Mouse (Mus musculus): ENCODE measurements around the gene Slc12a9. TPM values are rescaled to one million over a fixed set of nuclear protein-coding genes. Genes with fewer than 3 reads are reported as not detected.
A peak's percentile ranks its signal among the peaks of the same experiment; 100 is the strongest.

Slc12a9 gene
- total and polyA plus RNA-seq, 3 experiments: 8.8 to 12.1 TPM; not detected in 1

GRCm38 (mm10) chr5:137307071-137307912 lies 26.1 kb downstream of the Slc12a9 start, which contains the start of gene Srrt (continued):
- no peak for TF ChIP-seq CTCF (IDR thresholded peaks at IDR 0.05 in 2 of 3, conservative IDR thresholded peaks at IDR 0.05 in 1 of 3; ENCODE audit: control insufficient read depth in 1 of 3, insufficient read depth in 1 of 3, low read depth in 2 of 3, low read length in 3 of 3, poor library complexity in 1 of 3, severe bottlenecking in 1 of 3)
- peak; percentile 94 for TF ChIP-seq CHD2 (IDR thresholded peaks at IDR 0.05; ENCODE audit: low read length)
- peak in 1 of 2 experiments; percentile 39; a peak in 1 of 4 replicates for TF ChIP-seq EP300 (IDR thresholded peaks at IDR 0.05; ENCODE audit: low read depth in 1 of 2, low read length in 2 of 2)
- TF ChIP-seq POLR2AphosphoS5 (IDR thresholded peaks at IDR 0.05; ENCODE audit: borderline replicate concordance, low read depth, low read length): no peak
- no peak for TF ChIP-seq TAL1 (IDR thresholded peaks at IDR 0.05; ENCODE audit: low read length)
- no peak; the same call in 1 of the 2 replicates for TF ChIP-seq KAT2A (conservative IDR thresholded peaks at IDR 0.05; ENCODE audit: low read depth, low read length)
- 0 out of 2 replicates have a peak, but pooled peaks have one; percentile 10 for TF ChIP-seq RCOR1 (IDR thresholded peaks at IDR 0.05; ENCODE audit: low read depth, low read length)
- peak; percentile 37; the same call in 1 of the 2 replicates for TF ChIP-seq MAZ (IDR thresholded peaks at IDR 0.05; ENCODE audit: low read depth, low read length)
- TF ChIP-seq E2F4 (IDR thresholded peaks at IDR 0.05; ENCODE audit: borderline replicate concordance, low read depth, low read length): 0 out of 2 replicates have a peak, but pooled peaks have one; percentile 28
- TF ChIP-seq BHLHE40 (IDR thresholded peaks at IDR 0.05; ENCODE audit: borderline replicate concordance, low read depth, low read length): peak; percentile 58; the same call in 1 of the 2 replicates
- TF ChIP-seq NELFE (IDR thresholded peaks at IDR 0.05; ENCODE audit: low read depth, low read length): peak; percentile 94
- peak; percentile 14; the same call in 1 of the 2 replicates for TF ChIP-seq TCF12 (IDR thresholded peaks at IDR 0.05; ENCODE audit: low read depth, low read length)
- TF ChIP-seq HCFC1 (IDR thresholded peaks at IDR 0.05; ENCODE audit: low read depth, low read length): peak; percentile 91

- no peak for TF ChIP-seq MEF2A (IDR thresholded peaks at IDR 0.05; ENCODE audit: extremely low read depth, insufficient replicate concordance, low read depth, low read length, poor library complexity, severe bottlenecking)
- peak; percentile 53 for TF ChIP-seq GATA1 (IDR thresholded peaks at IDR 0.05; ENCODE audit: low read depth, low read length)
- TF ChIP-seq RCOR1 (IDR thresholded peaks at IDR 0.05; ENCODE audit: low read depth, low read length): peak; percentile 75
- peak; percentile 27; the same call in 1 of the 2 replicates for TF ChIP-seq ETS1 (IDR thresholded peaks at IDR 0.05; ENCODE audit: low read depth, low read length)
- 0 out of 4 replicates have a peak, but pooled peaks of 1 of the 2 experiments have one; percentile 21 for TF ChIP-seq EP300 (IDR thresholded peaks at IDR 0.05; ENCODE audit: low read depth in 1 of 2, low read length in 2 of 2)
- TF ChIP-seq SIN3A (IDR thresholded peaks at IDR 0.05; ENCODE audit: low read length): 0 out of 2 replicates have a peak, but pooled peaks have one; percentile 39
- TF ChIP-seq ZMIZ1 (IDR thresholded peaks at IDR 0.05; ENCODE audit: low read depth, low read length): no peak
- 0 out of 2 replicates have a peak, but pooled peaks have one; percentile 4 for TF ChIP-seq MYC (IDR thresholded peaks at IDR 0.05; ENCODE audit: low read depth, low read length)
- Histone ChIP-seq H3K4me3 (ENCODE audit: control insufficient read depth in 1 of 2, insufficient read depth in 1 of 2, low read depth in 2 of 2, low read length in 2 of 2) (peak overlapping the region; percentile 73 to 86), H3K9ac (ENCODE audit: control insufficient read depth, low read depth, low read length, poor library complexity, severe bottlenecking) (peak overlapping the region; percentile 93), H3K9me3 (replicated peaks; ENCODE audit: insufficient read depth, low read length) (no peaks in the 10 kb centered on the region), H3K27ac (ENCODE audit: control insufficient read depth, low read depth, low read length) (peak overlapping the region; percentile 93), H3K79me2 (ENCODE audit: control insufficient read depth, insufficient read depth, low read length, poor library complexity) (peaks cover 43% of the 10 kb centered on the region), H3K27me3 (ENCODE audit: control insufficient read depth in 1 of 2, insufficient read depth in 2 of 2, low read length in 2 of 2) (no peaks in the 10 kb centered on the region), H3K4me1 (ENCODE audit: control insufficient read depth in 1 of 2, insufficient read depth in 2 of 2, low read length in 2 of 2) (peaks cover 5 to 36% of the 10 kb centered on the region in 2 experiments; a peak in 3 of 4 replicates), H3K36me3 (ENCODE audit: control insufficient read depth in 1 of 2, insufficient read depth in 2 of 2, low read length in 2 of 2) (peaks cover 2 to 37% of the 10 kb centered on the region in 2 experiments; a peak in 3 of 4 replicates)
- peak; percentile 56 for DNase-seq (ENCODE audit: low read depth, low spot score)
Observed at GRCm38 (mm10) chr5:137306439-137307005, 26.9 kb downstream of the Slc12a9 start.
